Mouse (Mus musculus): ENCODE measurements around the gene Gm10644.

The Gm10644 gene

DNA sequence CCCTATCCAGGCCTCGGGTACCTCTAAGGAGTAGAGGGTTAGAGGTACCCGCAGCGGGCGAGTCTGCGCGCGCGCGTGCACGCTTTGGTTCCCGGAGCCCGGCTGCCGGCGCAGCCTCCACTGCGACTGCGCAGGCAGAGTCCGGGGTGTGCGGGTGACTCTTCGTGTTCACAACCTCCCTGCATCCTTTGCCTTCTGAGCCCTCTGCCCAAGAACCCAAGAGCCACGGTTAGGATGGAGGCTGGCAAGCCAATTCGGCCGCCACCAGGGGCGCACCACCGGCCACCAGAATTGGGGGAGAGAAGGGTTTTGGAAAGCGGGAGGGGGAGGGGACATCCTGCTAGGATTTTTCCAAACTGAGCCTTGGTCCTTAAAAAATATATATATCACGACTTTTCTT is 57.8 kb downstream of the Gm10644 start:
- DNase-seq (ENCODE audit: low spot score in 2 of 2), result peak in 1 of 2 experiments; percentile 27

- DNase-seq (ENCODE audit: low spot score in 2 of 2), result no peak
Measured at GRCm38 (mm10) chr8:83896461-83896860, 58.5 kb downstream of the Gm10644 start.

- no peak for DNase-seq (ENCODE audit: low spot score in 2 of 2)
Measured at GRCm38 (mm10) chr8:83895894-83896293, 59.1 kb downstream of the Gm10644 start.

DNA sequence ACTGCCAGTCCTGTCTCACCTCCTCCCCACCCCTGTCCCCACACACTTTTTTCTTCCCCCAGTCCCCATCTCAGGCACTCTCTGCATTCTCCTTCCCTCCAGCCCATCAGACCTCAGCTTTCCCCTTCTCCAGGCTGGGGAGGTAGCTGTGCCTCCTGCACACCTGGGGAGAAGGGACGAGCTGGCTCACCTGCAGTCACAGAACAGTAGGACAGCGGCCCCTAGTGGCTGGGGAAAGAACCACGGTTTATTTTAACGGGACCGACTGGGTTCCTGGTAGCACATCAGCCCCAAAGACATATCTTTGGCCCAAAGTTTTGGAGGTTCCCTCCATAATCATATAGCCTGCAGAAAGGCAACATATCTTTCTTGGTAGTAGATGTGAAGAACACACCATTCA is 61.1 kb downstream of the Gm10644 start:
- DNase-seq (ENCODE audit: low spot score in 2 of 2), result peak; percentile 74 to 93

GRCm38 (mm10) chr8:83892061-83892460 is 62.9 kb downstream of the Gm10644 start:
- DNase-seq (ENCODE audit: low spot score in 2 of 2), result no peak

DNA sequence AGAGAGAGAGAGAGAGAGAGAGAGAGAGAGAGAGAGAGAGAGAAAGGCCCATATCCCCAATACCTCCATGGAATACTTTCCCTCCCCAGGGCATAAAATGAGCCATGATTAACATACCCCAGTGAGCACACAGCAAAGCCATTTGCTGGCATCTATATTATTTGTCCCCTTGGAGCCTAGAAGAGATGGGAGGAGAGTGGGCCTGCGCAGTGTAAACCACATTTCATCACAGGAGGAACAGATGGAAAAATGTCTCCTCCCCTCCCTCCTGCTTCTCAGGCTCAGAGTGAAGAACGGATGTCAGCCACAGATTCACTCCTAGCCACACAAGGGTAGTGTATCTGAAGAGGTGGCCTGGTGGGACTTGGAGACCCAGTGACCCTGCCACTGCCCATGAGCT is 66.6 kb downstream of the Gm10644 start:
- no peak for DNase-seq (ENCODE audit: low spot score in 2 of 2)

Data from spleen, postnatal 4 days (tissue).